Mouse (Mus musculus) embryonic fibroblast, embryonic 13.5 days (primary cell): ENCODE measurements around the gene Cog4. TPM values are rescaled to one million over a fixed set of nuclear protein-coding genes. Genes with fewer than 3 reads are reported as not detected.

Experiments used
- H3K27ac ChIP-seq: 2 replicates; pipeline ENCODE4 v1.5.1; 2012; ENCODE audit warnings: low read length, control low read depth, inconsistent platforms; ENCODE audit not compliant: insufficient read depth
- H3K4me1 ChIP-seq: 2 replicates; pipeline ENCODE4 v1.6.1; 2011; ENCODE audit warnings: low read length; ENCODE audit not compliant: control insufficient read depth, insufficient read depth
- H3K4me3 ChIP-seq: 2 replicates; pipeline ENCODE4 v1.5.1; 2011; ENCODE audit warnings: mild to moderate bottlenecking, control low read depth, low read length; ENCODE audit not compliant: insufficient read depth
- CTCF ChIP-seq: IDR thresholded peaks from 2 replicates; pipeline ENCODE4 v1.5.1; 2011; ENCODE audit warnings: mild to moderate bottlenecking, control low read depth, low read length, moderate library complexity, borderline replicate concordance; ENCODE audit not compliant: insufficient read depth
- POLR2A ChIP-seq: IDR thresholded peaks from 2 replicates; pipeline ENCODE4 v1.6.1; 2011; ENCODE audit warnings: low read depth, mild to moderate bottlenecking, control low read depth, low read length, moderate library complexity
- polyA plus RNA-seq: library from polyadenylated mRNA; stranded (reverse); fragments of >200 nt; gene quantifications from 2 replicates; pipeline ENCODE4 v1.2.4, GENCODE M21; 2011; ENCODE audit warnings: low read depth; ENCODE audit not compliant: missing spikeins, insufficient read length

Gene Cog4
- polyA plus RNA-seq, 1 experiment, result 49.1 TPM

DNA sequence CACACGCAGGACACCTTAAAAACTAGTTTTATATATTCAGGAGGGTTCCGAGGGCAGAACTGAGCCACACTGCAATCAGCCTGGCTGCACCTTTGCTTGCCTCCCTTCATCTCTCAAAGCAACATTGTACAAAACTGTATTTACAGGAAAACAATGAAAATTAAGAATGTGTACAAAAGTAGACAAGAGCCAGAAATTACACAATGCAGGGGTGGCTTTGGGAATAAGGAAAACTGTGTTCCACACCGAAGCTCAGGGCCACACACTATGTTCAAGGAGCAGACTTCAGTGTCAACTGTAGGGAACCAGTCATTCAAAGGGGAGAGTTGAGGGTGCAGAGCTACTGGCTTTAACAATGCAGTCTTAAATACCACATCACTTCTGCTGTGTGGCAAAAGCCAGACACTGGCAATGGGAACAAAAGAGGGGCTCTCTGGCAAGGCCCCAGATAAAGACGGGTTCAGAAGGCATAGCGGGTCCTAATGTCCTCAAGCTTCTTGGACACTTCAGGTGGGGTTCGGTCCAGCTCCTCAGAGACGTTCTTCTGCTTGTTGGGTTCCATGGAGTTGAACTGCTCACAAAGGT is 35.8 kb upstream of the Cog4 start:
- Histone ChIP-seq H3K4me3 (no peak overlapping the region), H3K4me1 (peaks cover 28% of the 10 kb centered on the region), H3K27ac (peak overlapping the region; percentile 91)
- TF ChIP-seq CTCF, result no peak
- TF ChIP-seq POLR2A, result no peak

GRCm38 (mm10) chr8:110811116-110811515 is 35.3 kb upstream of the Cog4 start:
- no peak for TF ChIP-seq CTCF
- no peak for TF ChIP-seq POLR2A
- H3K4me1 ChIP-seq, result peaks cover 33% of the 10 kb centered on the region
- no peak overlapping the region for H3K4me3 ChIP-seq
- H3K27ac ChIP-seq, result peak overlapping the region; percentile 91

DNA sequence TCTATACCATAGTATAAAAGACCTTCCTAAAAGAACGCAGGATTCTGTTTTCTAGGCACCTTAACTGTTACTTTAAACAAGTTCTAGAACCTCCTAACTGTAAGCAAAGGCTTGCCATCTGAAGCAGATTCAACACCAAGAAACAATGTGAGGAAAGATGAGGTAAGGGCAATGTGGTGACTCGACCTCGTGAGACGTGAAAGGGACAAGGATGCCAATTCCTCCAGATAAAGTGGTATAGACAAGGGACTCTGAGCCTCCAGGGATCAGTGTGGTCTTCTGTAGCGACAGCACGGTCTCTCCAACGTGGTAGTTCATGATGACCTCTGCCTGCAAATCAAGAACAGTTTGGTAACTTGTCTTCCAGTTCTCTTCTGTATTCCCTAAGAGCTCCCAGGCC is 34.6 kb upstream of the Cog4 start:
- Histone ChIP-seq H3K4me1 (peaks cover 36% of the 10 kb centered on the region), H3K4me3 (no peak overlapping the region), H3K27ac (peak overlapping the region; percentile 91; the same call in 1 of the 2 replicates)
- TF ChIP-seq CTCF (no peak), POLR2A (no peak)

DNA sequence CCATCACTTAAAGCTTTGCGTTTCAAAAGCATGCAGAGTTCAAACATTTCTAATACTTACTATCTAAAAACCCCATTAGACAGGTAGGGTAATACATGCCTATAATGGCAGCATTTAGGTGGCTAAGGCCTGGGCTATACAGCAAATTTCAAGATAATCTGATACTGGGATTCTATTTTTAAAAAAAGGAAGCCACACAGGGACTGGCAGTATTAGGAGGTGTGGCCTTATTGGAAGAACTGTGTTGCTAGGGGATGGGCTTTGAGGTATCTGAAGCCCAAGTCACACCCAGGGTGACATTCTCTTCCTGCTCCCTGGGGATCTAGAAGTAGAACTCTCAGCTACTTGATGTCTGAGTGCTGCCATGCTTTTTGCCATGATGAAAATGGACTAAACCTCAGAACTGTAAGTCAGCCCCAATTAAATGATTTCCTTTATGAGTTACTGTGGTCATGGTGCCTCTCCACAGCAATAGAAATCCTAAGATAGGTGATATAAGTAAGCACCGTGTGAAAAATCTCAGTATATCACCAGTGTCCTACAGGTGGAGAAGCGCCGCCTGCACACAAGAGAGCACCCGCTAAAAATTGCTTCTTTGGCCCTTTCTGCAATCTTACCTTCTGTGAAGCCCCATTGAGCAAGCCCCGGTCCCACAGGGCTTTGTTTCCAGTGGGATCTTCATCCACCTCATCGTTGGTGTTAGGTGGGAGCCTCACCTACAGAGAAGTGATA is 33.9 kb upstream of the Cog4 start:
- Histone ChIP-seq H3K27ac (no peak overlapping the region), H3K4me3 (no peak overlapping the region)
- TF ChIP-seq CTCF (no peak), POLR2A (no peak)

GRCm38 (mm10) chr8:110813081-110813812 is 33.2 kb upstream of the Cog4 start:
- peaks cover 42% of the 10 kb centered on the region for H3K4me1 ChIP-seq
- no peak overlapping the region for H3K27ac ChIP-seq
- TF ChIP-seq POLR2A (no peak), CTCF (no peak)
- H3K4me3 ChIP-seq, result no peak overlapping the region

More for the DNA sequence above, 33.9 kb upstream of the Cog4 start:
- peaks cover 40% of the 10 kb centered on the region for H3K4me1 ChIP-seq

DNA sequence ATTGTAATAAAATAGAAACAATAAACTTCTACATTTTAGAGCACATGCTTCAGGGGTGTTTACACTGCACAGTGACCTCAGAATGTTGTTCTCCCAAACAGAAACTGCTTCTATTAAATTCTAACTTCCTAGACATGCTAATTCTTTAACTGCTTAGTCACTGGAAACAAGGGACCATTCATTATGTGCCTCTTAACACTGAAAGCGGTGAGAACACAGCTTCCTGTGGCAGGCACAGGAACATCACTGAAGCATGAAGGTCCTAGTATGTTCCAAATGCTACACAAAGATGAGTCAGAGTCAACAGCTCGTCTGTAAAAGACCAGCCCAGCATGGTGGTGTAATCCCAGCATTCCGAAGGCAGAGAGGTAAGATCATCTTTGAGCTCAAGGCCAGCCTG is 31.1 kb upstream of the Cog4 start:
- H3K27ac ChIP-seq, result peak overlapping the region; percentile 63
- TF ChIP-seq POLR2A (no peak), CTCF (no peak)

DNA sequence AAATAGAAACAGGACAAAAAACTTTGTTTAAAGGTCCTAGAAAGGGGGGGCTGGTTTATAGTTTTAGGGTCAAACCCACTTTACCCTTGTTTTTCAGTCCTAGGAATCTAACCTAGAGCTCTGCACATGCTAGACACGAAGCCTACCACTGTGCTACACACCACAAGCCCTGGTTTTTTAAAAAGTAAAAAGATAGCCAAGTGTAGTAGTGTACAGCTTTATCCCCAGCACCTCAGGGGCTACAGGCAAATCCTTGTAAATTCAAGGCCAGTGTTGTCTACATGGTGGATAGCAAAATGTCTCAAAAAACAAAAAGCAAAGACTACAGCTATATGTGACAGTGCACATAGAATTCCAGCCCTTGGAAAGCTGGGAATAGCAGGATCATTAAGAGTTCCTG is 29.4 kb upstream of the Cog4 start:
- peak overlapping the region; percentile 84 for H3K27ac ChIP-seq
- H3K4me1 ChIP-seq, result peaks cover 18% of the 10 kb centered on the region
- no peak overlapping the region for H3K4me3 ChIP-seq
- no peak for TF ChIP-seq POLR2A
- TF ChIP-seq CTCF, result no peak

More for the DNA sequence above, 31.1 kb upstream of the Cog4 start:
- Histone ChIP-seq H3K4me1 (peaks cover 30% of the 10 kb centered on the region), H3K4me3 (no peak overlapping the region)

DNA sequence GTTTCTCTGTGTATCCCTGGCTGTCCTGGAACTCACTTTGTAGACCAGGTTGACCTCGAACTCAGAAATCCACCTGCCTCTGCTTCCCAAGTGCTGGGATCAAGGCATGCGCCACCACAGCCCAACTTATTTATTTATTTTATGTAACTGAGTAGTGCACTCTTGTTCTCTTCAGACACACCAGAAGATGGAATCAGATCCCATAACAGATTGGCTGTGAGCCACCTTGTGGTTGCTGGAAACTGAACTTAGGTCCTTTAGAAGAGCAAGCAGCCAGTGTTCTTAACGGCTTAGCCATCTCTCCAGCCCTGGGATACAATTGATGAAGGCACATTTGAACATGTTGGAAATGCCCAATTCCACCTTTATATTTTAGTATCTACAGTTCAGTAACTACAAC is 27.8 kb upstream of the Cog4 start:
- peak overlapping the region; percentile 84; the same call in 1 of the 2 replicates for H3K27ac ChIP-seq
- H3K4me3 ChIP-seq, result no peak overlapping the region
- TF ChIP-seq POLR2A (no peak), CTCF (no peak)
- peaks cover 18% of the 10 kb centered on the region for H3K4me1 ChIP-seq

GRCm38 (mm10) chr8:110820257-110820656 is 26.1 kb upstream of the Cog4 start:
- TF ChIP-seq POLR2A, result no peak
- no peak for TF ChIP-seq CTCF
- Histone ChIP-seq H3K27ac (no peak overlapping the region), H3K4me3 (no peak overlapping the region), H3K4me1 (peaks cover 20% of the 10 kb centered on the region)

GRCm38 (mm10) chr8:110821960-110822359 is 24.4 kb upstream of the Cog4 start:
- H3K4me1 ChIP-seq, result peaks cover 16% of the 10 kb centered on the region
- no peak overlapping the region for H3K27ac ChIP-seq
- no peak overlapping the region for H3K4me3 ChIP-seq
- TF ChIP-seq CTCF (no peak), POLR2A (no peak)
